Mouse (Mus musculus) kidney, embryonic 14.5 days (tissue): ENCODE data around the gene Tubb2b. TPM values are rescaled to one million over a fixed set of nuclear protein-coding genes. Genes with fewer than 3 reads are reported as not detected.
A peak's percentile ranks its signal among the peaks of the same experiment; 100 is the strongest.

ENCODE experiments used
- ATAC-seq: fragments of 200-750 bp; cut with Nextera tagmentation; 2 replicates; pipeline ENCODE4 v1.8.0; 2017; ENCODE audit warnings: moderate number of reproducible peaks, mild to moderate bottlenecking, moderate TSS enrichment, moderate library complexity; ENCODE audit not compliant: low FRiP score, low TSS enrichment
- H3K27ac ChIP-seq: fragments of 300-500 bp; sonication (generic); 2 replicates; pipeline ENCODE4 v1.5.1; 2014; ENCODE audit warnings: low read depth, mild to moderate bottlenecking, low read length, moderate library complexity, mixed read lengths
- H3K27me3 ChIP-seq: fragments of 300-500 bp; sonication (generic); 2 replicates; pipeline ENCODE4 v1.6.1; 2014; ENCODE audit warnings: mild to moderate bottlenecking, low read length; ENCODE audit not compliant: control insufficient read depth, insufficient read depth
- H3K36me3 ChIP-seq: fragments of 300-500 bp; sonication (generic); 2 replicates; pipeline ENCODE4 v1.6.1; 2014; ENCODE audit warnings: low read length, mixed read lengths; ENCODE audit not compliant: control insufficient read depth, insufficient read depth
- H3K4me1 ChIP-seq: fragments of 300-500 bp; sonication (generic); 2 replicates; pipeline ENCODE4 v1.6.1; 2014; ENCODE audit warnings: low read length, mixed read lengths; ENCODE audit not compliant: control insufficient read depth, insufficient read depth
- H3K4me2 ChIP-seq: fragments of 300-500 bp; sonication (generic); replicated peaks from 2 replicates; pipeline ENCODE4 v1.6.1; 2014; ENCODE audit warnings: low read depth, mild to moderate bottlenecking, low read length
- H3K4me3 ChIP-seq: fragments of 300-500 bp; sonication (generic); 2 replicates; pipeline ENCODE4 v1.5.1; 2014; ENCODE audit warnings: mild to moderate bottlenecking, low read length
- H3K9ac ChIP-seq: fragments of 300-500 bp; sonication (generic); 2 replicates; pipeline ENCODE4 v1.6.1; 2014; ENCODE audit warnings: low read depth, mild to moderate bottlenecking, low read length, moderate library complexity
- H3K9me3 ChIP-seq: fragments of 300-500 bp; sonication (generic); 2 replicates; pipeline ENCODE4 v1.6.1; 2016; ENCODE audit warnings: low read length; ENCODE audit not compliant: control insufficient read depth
- WGBS: fragments of 180-500 bp; shearing (Covaris S2); extraction: QIAGEN DNeasy Blood & Tissue Kit; methylation state at CpG from one replicate; pipeline ENCODE4 v1.1.7; 2014; 5-methylcytosine and 5-hydroxymethylcytosine counted together
- polyA plus RNA-seq: library from polyadenylated mRNA; unstranded; fragments of >200 nt; fragmentation: Nextera tagmentation; extraction: Ambion mirVana; gene quantifications from 2 replicates; pipeline ENCODE4 v1.2.1, GENCODE M21; 2014

Tubb2b gene
- polyA plus RNA-seq, 1 experiment from 2014 or later = 17.4 TPM

- Histone ChIP-seq H3K27me3 (no peaks in the 10 kb centered on the region), H3K9me3 (no peaks in the 10 kb centered on the region), H3K4me1 (0 out of 2 replicates have a peak, but pooled peaks cover 4% of the 10 kb centered on the region), H3K36me3 (no peaks in the 10 kb centered on the region), H3K9ac (no peak overlapping the region), H3K4me3 (no peak overlapping the region), H3K27ac (no peak overlapping the region), H3K4me2 (no peak overlapping the region)
- 27% methylated on average over 3 of the region's 3 CpGs for WGBS
- ATAC-seq = no peak
These were observed 24.6 kb upstream of the Tubb2b start for GRCm38 (mm10) chr13:34154931-34155272.

DNA sequence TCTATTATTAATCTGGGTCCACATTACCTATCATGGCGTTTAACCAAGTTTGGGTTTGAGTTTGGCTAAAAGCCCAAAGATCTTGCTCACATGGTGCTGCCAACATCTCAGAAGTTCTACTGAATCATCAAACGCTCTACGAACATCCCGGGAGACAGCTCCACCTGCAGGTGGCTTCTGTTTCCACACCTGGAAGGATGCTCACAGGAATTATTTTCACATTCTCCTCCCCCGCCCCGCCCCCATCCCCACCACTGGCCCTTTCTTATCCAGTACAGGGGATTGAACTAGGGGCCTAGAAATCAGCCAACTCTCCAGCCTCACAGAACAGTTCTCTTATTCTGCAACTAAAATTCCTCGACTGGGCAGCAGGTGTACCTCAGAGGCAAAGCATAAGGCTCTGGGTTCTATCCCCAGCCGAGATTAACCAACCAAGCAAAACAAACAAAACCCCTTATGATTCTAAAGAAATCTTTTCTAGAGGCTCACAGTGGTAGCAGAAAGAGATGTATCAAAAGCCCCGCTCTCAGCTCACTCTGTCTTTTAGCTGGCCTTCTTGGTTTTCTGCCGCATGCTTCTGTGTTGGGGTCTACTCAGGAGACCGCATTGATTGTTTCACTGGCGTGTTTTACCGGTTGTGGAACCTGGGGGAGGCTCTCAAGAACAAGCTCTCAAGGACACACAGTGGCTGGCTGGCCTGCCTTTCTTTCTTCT is 24.1 kb upstream of the Tubb2b start:
- no peaks in the 10 kb centered on the region for H3K36me3 ChIP-seq
- ATAC-seq = 0 out of 2 replicates have a peak, but pooled peaks have one; percentile 11

GRCm38 (mm10) chr13:34153254-34154011 is 23.2 kb upstream of the Tubb2b start:
- no peaks in the 10 kb centered on the region for H3K27me3 ChIP-seq
- WGBS = 75% methylated on average over 5 of the region's 5 CpGs
- no peaks in the 10 kb centered on the region for H3K9me3 ChIP-seq
- no peak for ATAC-seq
- H3K4me1 ChIP-seq = peaks cover 12% of the 10 kb centered on the region; the same call in 1 of the 2 replicates
- H3K36me3 ChIP-seq = no peaks in the 10 kb centered on the region
- no peak overlapping the region for H3K27ac ChIP-seq
- no peak overlapping the region for H3K9ac ChIP-seq
- no peak overlapping the region for H3K4me3 ChIP-seq
- H3K4me2 ChIP-seq = no peak overlapping the region

More for the DNA sequence above, 24.1 kb upstream of the Tubb2b start:
- no peaks in the 10 kb centered on the region for H3K27me3 ChIP-seq
- no peak overlapping the region for H3K4me3 ChIP-seq
- WGBS = 59% methylated on average over 13 of the region's 13 CpGs
- H3K4me1 ChIP-seq = peaks cover 8% of the 10 kb centered on the region; the same call in 1 of the 2 replicates
- H3K4me2 ChIP-seq = peak overlapping the region; percentile 17; the same call in 1 of the 2 replicates
- H3K9ac ChIP-seq = no peak overlapping the region
- no peaks in the 10 kb centered on the region for H3K9me3 ChIP-seq
- no peak overlapping the region for H3K27ac ChIP-seq

DNA sequence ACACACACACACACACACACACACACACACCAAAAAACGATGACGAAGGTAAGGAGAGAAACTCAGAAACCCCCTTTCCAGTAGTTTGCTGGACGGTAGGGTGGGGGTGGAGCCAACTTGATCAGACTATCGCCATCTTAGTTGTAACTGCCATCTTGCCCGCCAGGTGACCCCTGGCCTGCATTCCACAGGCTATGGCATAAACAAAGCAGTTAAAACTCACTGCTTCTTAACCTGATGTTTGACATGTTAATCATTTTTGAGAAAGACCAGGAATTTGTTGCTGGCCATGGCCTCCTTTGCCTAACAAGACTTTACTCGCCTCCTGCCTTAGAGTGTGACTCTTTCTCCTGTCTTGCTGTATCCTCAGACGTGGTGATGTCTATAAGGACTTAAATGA is 22.4 kb upstream of the Tubb2b start:
- no peaks in the 10 kb centered on the region for H3K36me3 ChIP-seq
- no peak for ATAC-seq
- no peaks in the 10 kb centered on the region for H3K27me3 ChIP-seq
- no peaks in the 10 kb centered on the region for H3K9me3 ChIP-seq
- H3K4me2 ChIP-seq = no peak overlapping the region
- no peak overlapping the region for H3K27ac ChIP-seq
- 71% methylated on average over 7 of the region's 7 CpGs for WGBS
- H3K9ac ChIP-seq = no peak overlapping the region
- H3K4me1 ChIP-seq = peaks cover 12% of the 10 kb centered on the region; the same call in 1 of the 2 replicates
- H3K4me3 ChIP-seq = no peak overlapping the region

GRCm38 (mm10) chr13:34151425-34151824 is 21.2 kb upstream of the Tubb2b start:
- 92% methylated on average over 1 of the region's 1 CpGs for WGBS

DNA sequence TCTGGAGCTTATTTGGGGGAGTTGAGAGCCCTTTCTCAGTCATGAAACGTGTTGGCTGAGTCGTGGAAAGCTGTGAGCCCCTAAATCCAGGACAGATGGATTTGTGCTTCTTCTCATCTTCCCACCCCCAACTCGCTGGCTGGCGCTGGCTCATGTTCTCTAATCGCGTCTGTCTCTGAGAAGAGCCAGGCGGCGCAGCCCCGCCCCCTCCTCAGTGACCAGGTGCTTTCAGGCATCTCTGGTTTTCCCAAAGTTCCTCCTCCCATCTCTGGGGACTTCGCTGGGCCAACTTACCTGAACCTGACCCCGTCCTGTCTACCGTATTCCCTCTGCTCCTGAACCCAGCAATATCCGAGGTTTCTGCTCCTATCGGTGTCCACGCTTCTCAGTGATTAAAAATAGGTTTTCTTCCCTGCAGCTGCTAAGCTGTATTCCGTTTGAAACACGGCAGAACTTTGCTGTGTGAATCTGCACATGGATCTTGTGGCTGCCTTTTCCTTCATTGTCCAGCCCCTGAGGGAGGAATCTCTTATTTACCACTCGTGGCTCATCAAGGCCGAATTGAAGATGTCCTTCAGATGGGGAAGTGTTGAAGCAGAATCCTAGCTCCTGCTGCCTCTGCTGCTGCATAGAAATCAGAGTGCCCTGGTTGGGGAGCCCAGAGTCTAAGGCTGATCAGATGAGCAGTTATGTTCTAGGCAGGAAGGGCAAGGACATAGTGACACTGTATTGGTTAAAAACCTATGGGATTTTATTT is 20.2 kb upstream of the Tubb2b start:
- 14% methylated on average over 19 of the region's 19 CpGs for WGBS
- no peak overlapping the region for H3K27ac ChIP-seq

More at GRCm38 (mm10) chr13:34151425-34151824, 21.2 kb upstream of the Tubb2b start:
- no peak for ATAC-seq
- Histone ChIP-seq H3K9me3 (no peaks in the 10 kb centered on the region), H3K4me1 (peaks cover 8% of the 10 kb centered on the region; the same call in 1 of the 2 replicates), H3K4me3 (no peak overlapping the region), H3K36me3 (no peaks in the 10 kb centered on the region), H3K4me2 (no peak overlapping the region), H3K9ac (no peak overlapping the region), H3K27ac (no peak overlapping the region), H3K27me3 (no peaks in the 10 kb centered on the region)

GRCm38 (mm10) chr13:34149463-34150176 is 19.4 kb upstream of the Tubb2b start:
- ATAC-seq = no peak
- H3K9ac ChIP-seq = no peak overlapping the region
- no peaks in the 10 kb centered on the region for H3K36me3 ChIP-seq
- no peaks in the 10 kb centered on the region for H3K9me3 ChIP-seq
- WGBS = 62% methylated on average over 5 of the region's 5 CpGs
- H3K4me3 ChIP-seq = peak overlapping the region; percentile 47
- no peaks in the 10 kb centered on the region for H3K27me3 ChIP-seq
- H3K4me2 ChIP-seq = peak overlapping the region; percentile 77
- no peak overlapping the region for H3K27ac ChIP-seq
- H3K4me1 ChIP-seq = peaks cover 8% of the 10 kb centered on the region; the same call in 1 of the 2 replicates

More for the DNA sequence above, 20.2 kb upstream of the Tubb2b start:
- Histone ChIP-seq H3K4me1 (peaks cover 8% of the 10 kb centered on the region; the same call in 1 of the 2 replicates), H3K9me3 (no peaks in the 10 kb centered on the region), H3K36me3 (no peaks in the 10 kb centered on the region), H3K9ac (no peak overlapping the region), H3K4me3 (no peak overlapping the region), H3K4me2 (0 out of 2 replicates have a peak overlapping the region, but pooled peaks have one; percentile 4), H3K27me3 (no peaks in the 10 kb centered on the region)
- no peak for ATAC-seq

- 4% methylated on average over 23 of the region's 23 CpGs for WGBS
- H3K4me3 ChIP-seq = peak overlapping the region; percentile 47
- no peaks in the 10 kb centered on the region for H3K27me3 ChIP-seq
- H3K27ac ChIP-seq = peak overlapping the region; percentile 73
- H3K4me2 ChIP-seq = peak overlapping the region; percentile 77
- H3K9ac ChIP-seq = peak overlapping the region; percentile 50
- H3K36me3 ChIP-seq = no peaks in the 10 kb centered on the region
- ATAC-seq = peak; percentile 85
- H3K4me1 ChIP-seq = peaks cover 8% of the 10 kb centered on the region; the same call in 1 of the 2 replicates
- H3K9me3 ChIP-seq = no peaks in the 10 kb centered on the region
These were observed 18.6 kb upstream of the Tubb2b start for GRCm38 (mm10) chr13:34148767-34149392.
